Mouse (Mus musculus) cerebellum, adult 2 months (tissue): ENCODE results near the gene Cfi.

Experiments used
- CTCF ChIP-seq: fragments of 200-500 bp; IDR thresholded peaks from 2 replicates; pipeline ENCODE4 v1.5.1; 2011; ENCODE audit warnings: low read depth, mild to moderate bottlenecking, control low read depth, low read length, moderate library complexity, borderline replicate concordance; ENCODE audit not compliant: insufficient read depth
- POLR2A ChIP-seq: fragments of 200-500 bp; IDR thresholded peaks from 2 replicates; pipeline ENCODE4 v1.6.1; 2011; ENCODE audit warnings: low read length, control low read depth, borderline replicate concordance; ENCODE audit not compliant: insufficient read depth

GRCm38 (mm10) chr3:129824146-129824545, 11.5 kb upstream of the Cfi start:
- no peak for TF ChIP-seq CTCF
- no peak for TF ChIP-seq POLR2A
